Mouse (Mus musculus) spleen, postnatal 4 days (tissue): Measurements from ENCODE around the gene Golim4.
"Not testable (repeated sequence)": the region's sequence is repeated elsewhere in the genome, so short reads cannot be mapped to it uniquely, and the experiment has no call there.

ENCODE experiments used
- DNase-seq, 2 experiments: peaks; one replicate each; pipeline ENCODE4 v3.0.0; 2022; ENCODE audit warnings: low spot score in 2 of 2

Gene Golim4

DNA sequence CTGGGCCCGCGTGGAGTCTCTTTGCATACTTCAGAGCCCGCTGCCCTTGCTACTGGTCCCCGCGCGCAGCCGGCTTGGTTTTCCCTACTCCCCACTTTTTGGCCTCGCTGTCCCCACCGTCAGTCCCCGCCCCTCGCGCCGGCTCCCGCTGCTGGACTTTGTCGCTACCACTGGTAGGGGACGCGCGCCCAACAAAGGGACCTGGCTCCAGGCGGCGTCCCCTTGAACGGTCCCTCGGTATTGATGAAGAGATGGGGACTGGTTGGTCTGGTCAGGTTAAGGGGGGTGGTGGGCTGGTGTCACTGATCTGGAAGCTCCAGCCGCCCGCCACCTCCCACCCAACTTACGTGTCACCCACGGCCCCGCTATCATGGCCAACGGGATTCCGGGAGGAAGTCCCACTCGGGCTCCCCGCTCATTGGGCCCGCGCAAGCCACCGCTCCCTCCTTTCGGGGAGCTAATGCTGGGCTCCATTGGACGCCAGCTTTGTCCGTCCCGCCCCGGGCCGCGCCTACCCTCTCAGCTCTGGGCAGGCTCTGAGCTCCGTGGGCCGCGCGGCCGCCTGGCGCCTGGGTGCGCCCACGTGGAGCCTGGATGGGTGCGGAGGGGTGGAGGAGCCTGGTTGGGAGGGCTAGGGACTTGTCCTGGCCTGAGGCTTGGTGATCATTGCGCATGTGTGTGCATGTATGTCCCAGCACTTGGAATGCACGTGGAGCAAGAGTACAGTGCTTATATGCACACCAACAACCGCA lies at the start of gene Golim4:
Gene Golim4, minus strand, starts transcription at position 399 of the 752 bp plus-strand sequence.
- DNase-seq: peak; percentile 91 to 96

DNA sequence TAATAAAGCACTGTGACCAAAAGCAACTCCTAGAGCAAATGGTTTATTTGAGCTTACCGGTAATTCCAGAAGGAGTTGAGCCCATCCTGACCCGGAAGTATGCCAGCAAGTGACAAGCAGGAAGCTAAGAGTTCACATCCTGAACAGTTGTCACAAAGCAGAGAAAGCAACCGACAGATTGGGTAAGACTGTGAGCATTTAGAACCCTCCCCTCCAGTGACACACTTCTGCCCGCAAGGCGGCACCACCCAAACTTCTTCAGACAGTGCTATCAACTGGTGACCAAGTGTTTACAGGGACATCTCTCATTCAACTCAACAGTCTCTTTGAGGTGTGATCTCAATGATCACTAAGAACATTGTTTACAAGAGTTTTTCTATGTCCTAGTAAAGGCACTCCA lies 48.9 kb upstream of the Golim4 start:
- no peak for DNase-seq

DNA sequence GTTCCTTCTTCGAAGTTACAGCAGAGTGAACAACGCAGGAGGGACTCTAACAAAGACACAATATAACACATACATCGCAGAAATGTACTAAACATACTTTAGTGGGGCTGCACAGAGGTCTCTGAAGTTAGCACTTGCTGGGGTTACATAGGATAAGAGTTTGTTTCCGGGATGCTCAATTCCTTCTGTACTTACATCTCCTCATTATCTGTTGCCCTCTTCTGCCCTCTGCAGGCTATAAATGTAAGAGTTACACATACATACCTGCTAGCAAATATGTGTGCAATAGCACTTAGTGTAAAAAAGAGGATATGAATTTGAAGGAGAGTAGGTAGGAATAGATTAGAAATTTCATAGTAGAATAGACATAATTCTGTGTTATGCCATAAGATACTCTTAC lies 44.4 kb upstream of the Golim4 start:
- no peak for DNase-seq

GRCm38 (mm10) chr3:76000481-76000880 lies 43.7 kb upstream of the Golim4 start:
- no peak for DNase-seq

DNA sequence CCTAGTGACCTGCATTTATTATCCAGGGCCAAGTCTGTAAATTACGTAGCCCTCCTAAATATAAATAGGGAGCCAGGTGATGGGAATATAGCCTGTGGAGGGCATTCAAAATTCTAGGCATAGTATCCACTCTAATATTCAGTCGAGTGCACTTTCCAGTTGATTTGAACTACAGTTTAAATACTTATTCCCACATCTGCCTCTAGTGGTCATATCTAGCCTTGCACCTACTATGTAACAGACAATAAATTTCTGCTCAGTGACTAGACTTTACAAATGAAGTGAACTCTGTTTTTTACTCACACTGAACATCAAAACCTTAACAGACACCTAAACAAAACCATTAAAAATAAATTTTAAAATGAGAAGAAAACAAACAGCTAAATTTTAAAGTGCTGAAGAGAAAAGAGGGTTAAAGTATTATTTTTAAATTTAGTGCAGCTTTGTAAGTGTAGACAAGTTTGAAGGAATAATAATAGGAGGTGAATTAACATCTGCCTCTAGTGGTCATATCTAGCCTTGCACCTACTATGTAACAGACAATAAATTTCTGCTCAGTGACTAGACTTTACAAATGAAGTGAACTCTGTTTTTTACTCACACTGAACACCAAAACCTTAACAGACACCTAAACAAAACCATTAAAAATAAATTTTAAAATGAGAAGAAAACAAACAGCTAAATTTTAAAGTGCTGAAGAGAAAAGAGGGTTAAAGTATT lies 24.4 kb upstream of the Golim4 start:
- not testable (repeated sequence) for DNase-seq

- not testable (repeated sequence) for DNase-seq
Observed at GRCm38 (mm10) chr3:75962784-75963772, 6.3 kb upstream of the Golim4 start.

DNA sequence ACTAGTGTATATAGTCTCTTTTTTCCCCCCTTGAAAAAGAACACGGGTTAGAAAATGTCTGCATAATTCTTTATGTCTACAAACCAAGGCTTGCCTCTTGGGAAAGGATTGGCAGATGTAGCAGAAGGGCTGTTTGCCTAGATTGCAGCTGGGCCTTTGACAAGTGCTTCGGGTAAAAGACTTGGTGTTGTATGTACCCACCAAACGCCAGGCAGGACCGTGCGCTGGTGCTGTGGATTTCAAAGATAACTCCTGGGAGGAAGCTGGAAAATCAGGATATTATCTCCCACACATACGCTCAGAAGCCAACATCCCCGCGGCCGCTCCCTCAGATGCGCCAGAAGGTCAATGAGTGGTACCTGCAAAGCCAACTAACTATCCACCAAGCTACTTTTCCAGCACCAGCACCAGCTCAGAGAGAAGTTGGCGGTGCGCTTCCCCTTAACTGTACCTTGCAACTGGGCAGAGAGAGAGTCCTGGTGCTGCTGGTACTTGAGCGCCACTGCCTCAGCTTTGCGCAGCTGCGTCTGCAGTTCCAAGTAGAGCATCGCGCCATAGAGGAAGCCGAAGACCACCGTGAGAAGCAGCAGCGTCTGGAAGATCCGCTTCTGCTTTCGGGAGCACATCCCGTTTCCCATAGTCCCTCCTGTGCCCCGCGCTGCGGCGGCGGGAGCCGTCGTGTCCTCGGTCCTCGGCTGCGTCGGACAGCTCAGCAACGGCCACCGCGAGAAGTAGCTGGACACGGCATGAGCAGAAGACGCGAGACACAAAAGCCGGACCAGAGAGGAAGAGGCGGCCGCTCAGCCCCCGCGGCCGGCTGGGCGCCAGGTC lies 873 bp downstream of the Golim4 start:
- peak in 1 of 2 experiments; percentile 32 for DNase-seq

GRCm38 (mm10) chr3:75954185-75954584 lies 2.6 kb downstream of the Golim4 start:
- no peak for DNase-seq

- DNase-seq: no peak
Observed at GRCm38 (mm10) chr3:75952328-75953060, 4.3 kb downstream of the Golim4 start.

DNA sequence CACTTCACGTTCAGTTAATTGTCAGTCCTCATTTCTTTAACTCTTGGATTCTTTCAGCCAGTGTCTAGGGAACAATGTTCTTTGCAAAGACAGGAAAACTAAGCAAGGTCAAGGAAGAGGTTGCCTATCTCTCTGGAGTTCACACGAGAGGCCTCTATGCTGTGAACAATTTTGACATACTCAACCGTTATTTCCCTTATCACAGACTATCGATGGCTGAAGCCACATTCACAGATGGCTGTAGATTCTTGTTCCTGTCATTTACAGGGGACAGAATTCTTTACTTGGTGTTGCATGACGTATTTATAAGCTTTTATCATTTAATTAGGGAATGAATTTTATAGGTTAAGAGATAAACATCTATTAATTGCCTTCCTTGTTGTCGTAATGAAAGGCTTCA lies 5.9 kb downstream of the Golim4 start:
- DNase-seq: no peak

DNA sequence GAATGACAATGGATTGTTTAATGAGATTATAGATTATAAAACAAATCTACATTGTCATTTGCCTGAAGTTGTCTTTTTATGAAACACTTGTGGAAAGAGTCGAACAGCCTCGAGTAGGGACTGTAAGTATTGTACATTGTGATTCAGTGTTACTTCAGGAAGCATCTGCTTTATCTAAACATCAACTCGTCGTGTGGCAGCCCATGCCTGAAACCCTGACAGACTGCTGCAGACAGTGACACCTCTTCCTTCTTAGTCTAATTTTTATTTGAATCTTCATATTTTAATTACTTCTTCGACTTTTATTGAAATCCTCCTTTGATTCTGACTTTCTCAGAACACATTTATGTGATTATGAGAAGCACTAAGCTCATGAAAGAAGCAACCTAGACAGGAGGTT lies 7.4 kb downstream of the Golim4 start:
- no peak for DNase-seq

- no peak for DNase-seq
Observed at GRCm38 (mm10) chr3:75948541-75949095, 8.1 kb downstream of the Golim4 start.

DNA sequence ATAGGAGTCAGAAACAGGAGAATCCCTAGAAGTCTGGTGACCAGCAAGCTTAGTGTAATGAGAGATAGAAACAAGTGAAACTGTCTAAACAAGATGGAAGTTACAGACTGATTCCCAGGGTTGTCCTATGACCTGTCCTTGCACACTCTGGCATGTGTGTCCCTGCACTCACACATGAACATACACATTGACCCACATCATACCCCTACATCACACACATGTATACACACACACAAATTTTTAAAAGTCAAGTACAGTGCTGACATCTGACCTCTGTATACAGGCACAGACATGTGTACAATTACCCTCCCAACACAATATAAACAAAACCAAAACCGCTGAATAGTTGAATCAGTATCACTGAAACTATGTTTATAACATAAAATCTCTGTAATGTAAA lies 8.7 kb downstream of the Golim4 start:
- DNase-seq: no peak

DNA sequence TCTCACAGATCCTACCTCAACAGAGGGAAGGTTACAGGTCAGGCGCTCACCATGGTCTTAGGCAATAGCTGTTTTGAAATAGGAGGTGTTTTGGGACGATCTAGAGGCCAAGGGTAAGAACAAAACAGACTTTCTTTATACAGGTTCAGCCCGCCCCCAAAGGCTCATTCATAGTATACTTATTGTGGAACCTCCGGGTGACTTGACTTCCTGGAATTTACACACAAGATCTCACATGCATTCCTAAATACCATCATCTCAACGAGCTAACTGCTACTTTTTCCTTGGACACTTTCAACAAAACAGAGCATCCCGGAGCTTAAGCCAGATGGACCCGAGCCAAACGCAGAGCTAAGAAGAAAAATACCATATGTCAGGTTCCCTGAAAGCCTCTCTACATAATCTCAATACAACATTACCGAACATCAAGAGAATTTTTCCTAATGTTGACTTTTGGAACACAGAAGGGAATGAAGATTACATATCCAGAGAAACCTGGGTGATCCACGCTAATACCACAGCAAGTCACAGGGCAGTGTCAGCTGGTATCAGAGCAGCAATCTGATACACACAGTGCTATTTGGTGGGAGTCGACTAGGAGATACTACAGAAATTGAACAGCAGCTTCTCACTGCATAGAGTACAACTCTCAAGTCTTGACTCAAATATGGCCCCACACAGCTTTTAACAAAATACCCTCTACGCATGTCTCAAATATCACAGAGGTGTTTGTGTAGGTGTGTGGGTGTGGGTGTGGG lies 14.3 kb downstream of the Golim4 start:
- no peak for DNase-seq

- no peak for DNase-seq
Observed at GRCm38 (mm10) chr3:75941864-75942263, 14.9 kb downstream of the Golim4 start.

DNA sequence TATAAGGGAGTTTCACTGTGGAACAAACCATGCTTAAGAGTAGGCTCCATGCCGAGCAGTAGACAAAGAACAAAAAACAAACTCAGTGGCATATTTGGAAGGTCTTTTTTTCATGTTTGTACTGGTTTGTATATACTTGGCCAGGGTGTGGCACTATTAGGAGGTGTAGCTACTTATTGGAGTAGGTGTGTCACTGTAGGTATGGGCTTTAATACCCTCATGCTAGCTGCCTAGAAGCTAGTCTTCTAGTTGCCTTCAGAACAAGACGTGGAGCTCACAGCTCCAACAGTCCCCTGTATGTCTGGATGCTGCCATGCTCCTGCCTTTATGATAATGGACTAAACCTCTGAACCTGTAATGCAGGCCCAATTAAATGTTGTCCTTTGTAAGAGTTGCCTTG lies 20.6 kb downstream of the Golim4 start:
- DNase-seq: no peak

DNA sequence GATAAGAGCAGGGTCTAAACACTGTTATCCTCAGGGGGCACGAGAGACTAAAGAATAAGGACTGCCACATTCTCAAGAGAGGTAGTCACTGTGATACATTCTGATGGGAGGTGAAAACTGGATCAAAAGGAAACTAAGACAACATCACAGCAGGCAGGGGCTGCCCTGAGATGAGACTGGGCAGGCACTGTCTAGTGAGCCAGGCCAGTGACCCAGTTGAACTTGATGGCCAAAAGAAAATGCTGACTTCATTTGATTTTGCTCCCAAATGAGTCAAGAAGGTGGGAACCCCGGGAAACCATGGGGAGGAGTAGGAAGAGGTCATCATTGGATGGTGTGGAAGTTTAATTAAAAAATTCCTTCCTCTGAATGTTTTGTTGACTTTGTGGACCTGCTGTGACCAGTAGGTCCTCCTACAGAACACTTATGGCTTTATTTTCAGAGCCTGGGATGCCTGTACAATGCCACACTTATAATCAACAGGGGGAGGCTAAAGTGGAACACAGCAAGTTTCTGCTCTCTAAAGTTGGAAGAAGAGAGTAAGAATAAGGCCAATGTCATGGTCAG lies 26.0 kb downstream of the Golim4 start:
- DNase-seq: no peak

DNA sequence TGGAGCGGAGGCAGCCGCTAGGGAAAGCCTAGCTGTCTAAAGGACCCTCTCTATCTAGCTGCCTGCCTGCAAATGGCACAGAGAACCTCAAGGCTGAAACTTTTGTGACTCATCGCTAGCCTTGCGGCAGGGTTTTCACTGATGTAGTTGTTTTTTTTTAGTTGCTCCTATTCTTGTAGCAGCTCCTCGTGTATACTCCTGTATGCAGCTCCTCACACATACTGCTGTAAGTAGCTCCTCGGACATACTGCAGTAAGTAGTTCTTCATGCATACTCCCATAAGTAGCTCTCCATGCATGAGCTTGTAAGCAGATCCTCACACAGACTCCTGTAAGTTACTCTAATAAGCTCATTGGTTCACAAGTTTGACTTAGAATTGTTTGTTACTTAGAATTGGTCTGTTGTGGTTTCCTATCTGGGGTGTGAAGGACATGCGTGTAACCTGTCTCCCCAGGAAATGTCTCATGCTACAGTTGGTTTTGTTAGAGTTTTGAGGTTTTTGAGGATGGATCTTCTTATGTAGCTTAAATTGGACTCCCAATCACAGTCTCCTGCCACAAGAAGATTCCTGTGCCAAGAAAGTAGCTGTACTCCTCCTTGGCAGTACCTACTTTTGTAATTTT lies 26.7 kb downstream of the Golim4 start:
- DNase-seq: no peak

- DNase-seq: no peak
Observed at GRCm38 (mm10) chr3:75926327-75926726, 30.4 kb downstream of the Golim4 start.
